Mouse (Mus musculus) bone marrow macrophage, adult 2 months (primary cell): ENCODE results near the gene S100pbp.

Experiments used
- CTCF ChIP-seq: IDR thresholded peaks from 2 replicates; pipeline ENCODE4 v1.5.1; 2012; ENCODE audit warnings: low read depth, mild to moderate bottlenecking, low read length, moderate library complexity
- POLR2A ChIP-seq: IDR thresholded peaks from 2 replicates; pipeline ENCODE4 v1.6.1; 2012; ENCODE audit warnings: mild to moderate bottlenecking, low read depth, low read length, borderline replicate concordance

- TF ChIP-seq CTCF, result no peak
- TF ChIP-seq POLR2A, result no peak
Observed at GRCm38 (mm10) chr4:129105356-129105755, 84.2 kb downstream of the S100pbp start, which contains the start of gene Tmem54.
